Mouse (Mus musculus) forebrain, embryonic 13.5 days (tissue): ENCODE data around the gene Hmga1. TPM values are rescaled to one million over a fixed set of nuclear protein-coding genes. Genes with fewer than 3 reads are reported as not detected.

Source experiments
- ATAC-seq: fragments of 200-750 bp; cut with Nextera tagmentation; 2 replicates; pipeline ENCODE4 v1.8.0; 2017
- H3K27ac ChIP-seq: fragments of 300-500 bp; sonication (generic); 2 replicates; pipeline ENCODE4 v1.5.1; 2015; ENCODE audit warnings: inconsistent platforms, mild to moderate bottlenecking, moderate library complexity
- H3K27me3 ChIP-seq: fragments of 300-500 bp; sonication (generic); 2 replicates; pipeline ENCODE4 v1.6.1; 2015; ENCODE audit warnings: mild to moderate bottlenecking, inconsistent platforms
- H3K36me3 ChIP-seq: fragments of 300-500 bp; sonication (generic); 2 replicates; pipeline ENCODE4 v1.6.1; 2015; ENCODE audit warnings: mild to moderate bottlenecking, inconsistent platforms; ENCODE audit not compliant: poor library complexity, severe bottlenecking
- H3K4me1 ChIP-seq: fragments of 300-500 bp; sonication (generic); 2 replicates; pipeline ENCODE4 v1.6.1; 2015; ENCODE audit warnings: inconsistent platforms
- H3K4me2 ChIP-seq: fragments of 300-500 bp; sonication (generic); 2 replicates; pipeline ENCODE4 v1.6.1; 2015; ENCODE audit warnings: inconsistent platforms, mild to moderate bottlenecking, moderate library complexity
- H3K4me3 ChIP-seq: fragments of 300-500 bp; sonication (generic); 2 replicates; pipeline ENCODE4 v1.5.1; 2015; ENCODE audit warnings: mild to moderate bottlenecking, inconsistent platforms
- H3K9ac ChIP-seq: fragments of 300-500 bp; sonication (generic); 2 replicates; pipeline ENCODE4 v1.6.1; 2015; ENCODE audit warnings: mild to moderate bottlenecking, inconsistent platforms
- H3K9me3 ChIP-seq: fragments of 300-500 bp; sonication (generic); replicated peaks from 2 replicates; pipeline ENCODE4 v1.6.1; 2016; ENCODE audit warnings: inconsistent platforms
- WGBS: fragments of 180-500 bp; shearing (Covaris S2); methylation state at CpG from one replicate; pipeline ENCODE4 v1.1.7; 2015; 5-methylcytosine and 5-hydroxymethylcytosine counted together
- polyA plus RNA-seq: library from polyadenylated mRNA; unstranded; fragments of >200 nt; fragmentation: Nextera tagmentation; extraction: Ambion mirVana; gene quantifications from 2 replicates; pipeline ENCODE4 v1.2.1, GENCODE M21; 2015

Hmga1 gene
- polyA plus RNA-seq, 1 experiment from 2014 or later = 147 TPM

- Histone ChIP-seq H3K27ac (no peak overlapping the region), H3K4me3 (peak overlapping the region; percentile 56), H3K27me3 (no peaks in the 10 kb centered on the region), H3K9me3 (no peaks in the 10 kb centered on the region), H3K4me1 (peaks cover 28% of the 10 kb centered on the region), H3K36me3 (peaks cover 18% of the 10 kb centered on the region), H3K4me2 (peak overlapping the region; percentile 88), H3K9ac (peak overlapping the region; percentile 78)
- 10% methylated on average over 20 of the region's 20 CpGs for WGBS
- no peak for ATAC-seq
These were observed 8.3 kb downstream of the Hmga1 start for GRCm38 (mm10) chr17:27564391-27565162.

GRCm38 (mm10) chr17:27565163-27565941 is 9.1 kb downstream of the Hmga1 start, which contains the start of gene AI413582:
TSS of gene AI413582 (minus strand) at chr17:27565756.
- H3K27me3 ChIP-seq = no peaks in the 10 kb centered on the region
- peak; percentile 93 for ATAC-seq
- peak within 1 kb of the TSS; percentile 32; the same call in 1 of the 2 replicates for H3K27ac ChIP-seq
- H3K4me1 ChIP-seq = peaks cover 22% of the 10 kb centered on the region
- H3K9me3 ChIP-seq = no peaks in the 10 kb centered on the region
- peaks cover 17% of the 10 kb centered on the region for H3K36me3 ChIP-seq
- H3K9ac ChIP-seq = peak within 1 kb of the TSS; percentile 78
- peak within 1 kb of the TSS; percentile 88 for H3K4me2 ChIP-seq
- peak within 1 kb of the TSS; percentile 56 for H3K4me3 ChIP-seq
- under 1% methylated on average over 58 of the region's 58 CpGs for WGBS

- Histone ChIP-seq H3K9me3 (no peaks in the 10 kb centered on the region), H3K36me3 (peaks cover 12% of the 10 kb centered on the region), H3K4me3 (peak overlapping the region; percentile 56), H3K27me3 (no peaks in the 10 kb centered on the region), H3K4me2 (peak overlapping the region; percentile 88), H3K9ac (peak overlapping the region; percentile 70), H3K4me1 (peaks cover 22% of the 10 kb centered on the region), H3K27ac (peak overlapping the region; percentile 32; the same call in 1 of the 2 replicates)
- WGBS = 0% methylated on average over 13 of the region's 13 CpGs
- peak; percentile 50; the same call in 1 of the 2 replicates for ATAC-seq
These were observed 9.6 kb downstream of the Hmga1 start for GRCm38 (mm10) chr17:27565942-27566267.

- no peak for ATAC-seq
These were observed 11.9 kb downstream of the Hmga1 start for GRCm38 (mm10) chr17:27568228-27568627.

GRCm38 (mm10) chr17:27571315-27571714 is 15.0 kb downstream of the Hmga1 start:
- H3K9me3 ChIP-seq = no peaks in the 10 kb centered on the region
- H3K27me3 ChIP-seq = no peaks in the 10 kb centered on the region
- no peak overlapping the region for H3K9ac ChIP-seq
- no peak overlapping the region for H3K27ac ChIP-seq
- ATAC-seq = no peak
- WGBS = 76% methylated on average over 8 of the region's 8 CpGs
- no peak overlapping the region for H3K4me3 ChIP-seq
- H3K4me1 ChIP-seq = peaks cover 2% of the 10 kb centered on the region
- H3K4me2 ChIP-seq = no peak overlapping the region
- H3K36me3 ChIP-seq = peaks cover 36% of the 10 kb centered on the region

More at GRCm38 (mm10) chr17:27568228-27568627, 11.9 kb downstream of the Hmga1 start:
- 92% methylated on average over 5 of the region's 5 CpGs for WGBS
- Histone ChIP-seq H3K4me3 (no peak overlapping the region), H3K9me3 (no peaks in the 10 kb centered on the region), H3K27ac (no peak overlapping the region), H3K9ac (no peak overlapping the region), H3K36me3 (peaks cover 11% of the 10 kb centered on the region; the same call in 1 of the 2 replicates), H3K4me2 (no peak overlapping the region), H3K27me3 (no peaks in the 10 kb centered on the region), H3K4me1 (peaks cover 22% of the 10 kb centered on the region)

- Histone ChIP-seq H3K4me1 (no peaks in the 10 kb centered on the region), H3K9me3 (no peaks in the 10 kb centered on the region), H3K4me2 (no peak overlapping the region), H3K9ac (no peak overlapping the region), H3K4me3 (no peak overlapping the region), H3K27ac (no peak overlapping the region), H3K27me3 (no peaks in the 10 kb centered on the region), H3K36me3 (peaks cover 58% of the 10 kb centered on the region)
- WGBS = 93% methylated on average over 10 of the region's 10 CpGs
- no peak for ATAC-seq
These were observed 17.5 kb downstream of the Hmga1 start for GRCm38 (mm10) chr17:27573772-27574320.

GRCm38 (mm10) chr17:27574470-27575115 is 18.3 kb downstream of the Hmga1 start:
- no peaks in the 10 kb centered on the region for H3K27me3 ChIP-seq
- WGBS = 95% methylated on average over 15 of the region's 16 CpGs
- H3K36me3 ChIP-seq = peaks cover 66% of the 10 kb centered on the region
- no peak for ATAC-seq
- H3K9ac ChIP-seq = no peak overlapping the region
- no peak overlapping the region for H3K4me3 ChIP-seq
- H3K4me2 ChIP-seq = no peak overlapping the region
- H3K27ac ChIP-seq = no peak overlapping the region
- no peaks in the 10 kb centered on the region for H3K4me1 ChIP-seq
- H3K9me3 ChIP-seq = no peaks in the 10 kb centered on the region

GRCm38 (mm10) chr17:27575116-27575776 is 18.9 kb downstream of the Hmga1 start:
- H3K4me2 ChIP-seq = no peak overlapping the region
- 87% methylated on average over 10 of the region's 10 CpGs for WGBS
- no peak overlapping the region for H3K9ac ChIP-seq
- peaks cover 72% of the 10 kb centered on the region for H3K36me3 ChIP-seq
- H3K27ac ChIP-seq = no peak overlapping the region
- no peak for ATAC-seq
- no peaks in the 10 kb centered on the region for H3K4me1 ChIP-seq
- H3K9me3 ChIP-seq = no peaks in the 10 kb centered on the region
- H3K4me3 ChIP-seq = no peak overlapping the region
- H3K27me3 ChIP-seq = no peaks in the 10 kb centered on the region

- ATAC-seq = no peak
- H3K4me2 ChIP-seq = no peak overlapping the region
- peaks cover 80% of the 10 kb centered on the region for H3K36me3 ChIP-seq
- H3K27ac ChIP-seq = no peak overlapping the region
- H3K9ac ChIP-seq = no peak overlapping the region
- no peaks in the 10 kb centered on the region for H3K9me3 ChIP-seq
- no peaks in the 10 kb centered on the region for H3K27me3 ChIP-seq
- no peak overlapping the region for H3K4me3 ChIP-seq
- no peaks in the 10 kb centered on the region for H3K4me1 ChIP-seq
- WGBS = 94% methylated on average over 7 of the region's 7 CpGs
These were observed 19.8 kb downstream of the Hmga1 start for GRCm38 (mm10) chr17:27576056-27576455.

GRCm38 (mm10) chr17:27577468-27577867 is 21.2 kb downstream of the Hmga1 start:
- ATAC-seq = no peak

GRCm38 (mm10) chr17:27578487-27578886 is 22.2 kb downstream of the Hmga1 start:
- peaks cover 94% of the 10 kb centered on the region for H3K36me3 ChIP-seq
- WGBS = 94% methylated on average over 10 of the region's 10 CpGs
- H3K27ac ChIP-seq = no peak overlapping the region
- H3K4me2 ChIP-seq = no peak overlapping the region
- no peak overlapping the region for H3K9ac ChIP-seq
- no peak overlapping the region for H3K4me3 ChIP-seq
- ATAC-seq = no peak
- H3K27me3 ChIP-seq = no peaks in the 10 kb centered on the region
- no peaks in the 10 kb centered on the region for H3K4me1 ChIP-seq
- H3K9me3 ChIP-seq = no peaks in the 10 kb centered on the region

More at GRCm38 (mm10) chr17:27577468-27577867, 21.2 kb downstream of the Hmga1 start:
- Histone ChIP-seq H3K36me3 (peaks cover 91% of the 10 kb centered on the region), H3K4me2 (no peak overlapping the region), H3K4me1 (no peaks in the 10 kb centered on the region), H3K27me3 (no peaks in the 10 kb centered on the region), H3K4me3 (no peak overlapping the region), H3K9me3 (no peaks in the 10 kb centered on the region), H3K9ac (no peak overlapping the region), H3K27ac (no peak overlapping the region)
- 85% methylated on average over 6 of the region's 6 CpGs for WGBS
